Mouse (Mus musculus): ENCODE measurements at regions not wholly inside any gene's neighbourhood (a gene's known extent, or its start where the extent isn't known, plus 50 kb on each side); places are given as distances from the start of the nearest gene placed in this dataset.

- 40% methylated on average over 3 of the region's 3 CpGs for WGBS
- Histone ChIP-seq H3K27ac (ENCODE audit: insufficient read depth, low read length) (no peak overlapping the region), H3K4me1 (ENCODE audit: control insufficient read depth, insufficient read depth, low read length) (no peaks in the 10 kb centered on the region), H3K4me3 (replicated peaks; ENCODE audit: insufficient read depth, low read depth, low read length) (no peak overlapping the region), H3K27me3 (ENCODE audit: control insufficient read depth, insufficient read depth, low read length) (no peaks in the 10 kb centered on the region)
- no peak for TF ChIP-seq POLR2A (IDR thresholded peaks at IDR 0.05; ENCODE audit: borderline replicate concordance, insufficient read depth, low read length)
- TF ChIP-seq CTCF (IDR thresholded peaks at IDR 0.05; ENCODE audit: borderline replicate concordance, insufficient read depth, low read depth, low read length) = no peak
- DNase-seq = no peak
Measured at GRCm38 (mm10) chr2:8022651-8023050, 513.3 kb upstream of the Celf2 start.

DNA sequence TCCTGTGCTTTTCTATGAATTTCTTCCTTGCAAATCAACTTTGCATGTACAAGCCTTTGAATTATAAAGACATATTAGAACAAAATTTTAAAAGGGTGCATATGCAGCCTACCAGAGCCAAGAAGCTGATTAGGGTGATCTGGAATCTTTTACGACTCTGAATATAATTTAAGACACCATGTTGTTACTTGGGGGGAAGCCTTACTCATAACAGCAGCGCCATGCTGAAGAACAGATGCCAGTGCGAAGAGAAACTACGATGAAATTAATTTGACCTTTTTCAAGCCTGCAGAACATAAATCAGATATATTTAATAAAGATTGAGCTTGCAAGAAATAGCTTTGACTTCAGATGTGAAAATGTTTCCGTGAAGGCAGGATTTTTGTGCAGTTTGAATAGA lies 512.7 kb upstream of the Celf2 start:
- no peak for DNase-seq
- no peaks in the 10 kb centered on the region for H3K4me1 ChIP-seq (ENCODE audit: control insufficient read depth, insufficient read depth, low read length)
- H3K4me3 ChIP-seq (replicated peaks; ENCODE audit: insufficient read depth, low read depth, low read length) = no peak overlapping the region
- 28% methylated on average over 5 of the region's 5 CpGs for WGBS
- TF ChIP-seq POLR2A (IDR thresholded peaks at IDR 0.05; ENCODE audit: borderline replicate concordance, insufficient read depth, low read length) (no peak), CTCF (IDR thresholded peaks at IDR 0.05; ENCODE audit: borderline replicate concordance, insufficient read depth, low read depth, low read length) (no peak)
- no peak overlapping the region for H3K27ac ChIP-seq (ENCODE audit: insufficient read depth, low read length)
- H3K27me3 ChIP-seq (ENCODE audit: control insufficient read depth, insufficient read depth, low read length) = no peaks in the 10 kb centered on the region

DNA sequence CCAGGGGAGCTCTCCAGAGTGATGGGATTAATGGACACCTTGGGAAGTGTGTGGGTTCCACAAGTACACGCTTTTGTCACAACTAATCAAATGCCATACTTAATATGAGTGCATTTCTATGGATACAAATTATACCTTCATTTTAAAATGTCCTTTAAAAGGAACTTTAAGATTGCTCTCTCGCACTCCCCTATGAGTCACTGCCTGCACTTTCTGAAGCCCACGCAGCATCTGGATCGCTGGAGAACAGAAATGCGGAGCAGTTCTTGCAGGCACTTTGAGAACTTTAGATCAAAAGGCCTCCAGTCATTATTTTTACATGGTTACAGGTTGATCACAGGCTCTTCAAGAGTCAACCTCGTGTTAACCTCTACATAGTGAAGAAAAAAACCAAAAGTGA lies 503.5 kb upstream of the Celf2 start:
- TF ChIP-seq POLR2A (IDR thresholded peaks at IDR 0.05; ENCODE audit: borderline replicate concordance, insufficient read depth, low read length) = no peak
- TF ChIP-seq CTCF (IDR thresholded peaks at IDR 0.05; ENCODE audit: borderline replicate concordance, insufficient read depth, low read depth, low read length) = no peak
- H3K27ac ChIP-seq (ENCODE audit: insufficient read depth, low read length) = no peak overlapping the region
- WGBS = 87% methylated on average over 6 of the region's 6 CpGs
- H3K4me1 ChIP-seq (ENCODE audit: control insufficient read depth, insufficient read depth, low read length) = no peaks in the 10 kb centered on the region
- no peaks in the 10 kb centered on the region for H3K27me3 ChIP-seq (ENCODE audit: control insufficient read depth, insufficient read depth, low read length)
- DNase-seq = no peak
- H3K4me3 ChIP-seq (replicated peaks; ENCODE audit: insufficient read depth, low read depth, low read length) = no peak overlapping the region

DNA sequence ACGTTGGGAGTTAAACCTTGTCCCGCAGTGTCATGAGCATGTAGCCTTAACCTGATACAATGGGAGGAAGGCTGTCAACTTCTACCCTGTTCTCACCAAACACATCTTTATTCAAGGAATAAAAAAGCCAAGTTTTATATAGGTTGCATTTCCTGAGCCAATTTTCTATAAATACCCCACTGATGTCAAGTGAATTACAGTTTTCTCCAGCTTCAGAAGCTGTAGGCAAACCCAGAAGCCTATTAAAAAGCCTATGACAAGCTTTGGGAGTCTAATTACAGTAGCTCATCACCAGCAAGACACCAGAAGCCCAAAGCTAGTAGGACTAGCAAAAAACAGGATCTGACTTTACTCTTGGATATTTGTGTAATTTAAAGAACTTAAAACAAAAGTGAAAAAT lies 490.1 kb upstream of the Celf2 start:
- Histone ChIP-seq H3K27me3 (ENCODE audit: control insufficient read depth, insufficient read depth, low read length) (no peaks in the 10 kb centered on the region), H3K4me3 (replicated peaks; ENCODE audit: insufficient read depth, low read depth, low read length) (no peak overlapping the region), H3K27ac (ENCODE audit: insufficient read depth, low read length) (no peak overlapping the region), H3K4me1 (ENCODE audit: control insufficient read depth, insufficient read depth, low read length) (no peaks in the 10 kb centered on the region)
- DNase-seq = no peak
- TF ChIP-seq CTCF (IDR thresholded peaks at IDR 0.05; ENCODE audit: borderline replicate concordance, insufficient read depth, low read depth, low read length) = no peak
- TF ChIP-seq POLR2A (IDR thresholded peaks at IDR 0.05; ENCODE audit: borderline replicate concordance, insufficient read depth, low read length) = no peak
- 89% methylated on average over 2 of the region's 2 CpGs for WGBS

DNA sequence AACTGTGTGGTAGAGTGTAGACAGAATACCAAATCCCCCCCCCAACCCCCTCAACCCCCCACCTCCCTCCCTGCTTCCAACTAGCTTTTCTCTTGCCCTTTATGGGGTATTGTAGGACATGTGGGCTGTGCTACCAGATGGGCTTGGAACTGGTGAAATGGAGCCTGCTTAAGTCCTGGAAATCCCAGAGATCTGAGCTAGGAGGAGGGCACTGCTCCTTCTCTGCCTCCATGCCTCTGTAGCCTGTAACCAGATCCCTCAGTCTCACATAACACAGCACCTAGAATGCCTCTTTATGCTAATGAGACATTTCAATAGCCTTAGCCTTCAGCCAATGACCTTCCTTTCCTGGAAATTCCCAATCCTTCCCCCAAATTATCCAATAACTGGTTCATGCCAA lies 465.1 kb upstream of the Celf2 start:
- no peaks in the 10 kb centered on the region for H3K4me1 ChIP-seq (ENCODE audit: control insufficient read depth, insufficient read depth, low read length)
- H3K27ac ChIP-seq (ENCODE audit: insufficient read depth, low read length) = no peak overlapping the region
- TF ChIP-seq POLR2A (IDR thresholded peaks at IDR 0.05; ENCODE audit: borderline replicate concordance, insufficient read depth, low read length) = no peak
- no peak for TF ChIP-seq CTCF (IDR thresholded peaks at IDR 0.05; ENCODE audit: borderline replicate concordance, insufficient read depth, low read depth, low read length)
- H3K27me3 ChIP-seq (ENCODE audit: control insufficient read depth, insufficient read depth, low read length) = no peaks in the 10 kb centered on the region
- DNase-seq = no peak
- no peak overlapping the region for H3K4me3 ChIP-seq (replicated peaks; ENCODE audit: insufficient read depth, low read depth, low read length)

GRCm38 (mm10) chr2:7963456-7963855 lies 454.1 kb upstream of the Celf2 start:
- no peaks in the 10 kb centered on the region for H3K4me1 ChIP-seq (ENCODE audit: control insufficient read depth, insufficient read depth, low read length)
- no peak overlapping the region for H3K4me3 ChIP-seq (replicated peaks; ENCODE audit: insufficient read depth, low read depth, low read length)
- H3K27ac ChIP-seq (ENCODE audit: insufficient read depth, low read length) = no peak overlapping the region
- DNase-seq = no peak
- no peaks in the 10 kb centered on the region for H3K27me3 ChIP-seq (ENCODE audit: control insufficient read depth, insufficient read depth, low read length)
- TF ChIP-seq POLR2A (IDR thresholded peaks at IDR 0.05; ENCODE audit: borderline replicate concordance, insufficient read depth, low read length) (no peak), CTCF (IDR thresholded peaks at IDR 0.05; ENCODE audit: borderline replicate concordance, insufficient read depth, low read depth, low read length) (no peak)

DNA sequence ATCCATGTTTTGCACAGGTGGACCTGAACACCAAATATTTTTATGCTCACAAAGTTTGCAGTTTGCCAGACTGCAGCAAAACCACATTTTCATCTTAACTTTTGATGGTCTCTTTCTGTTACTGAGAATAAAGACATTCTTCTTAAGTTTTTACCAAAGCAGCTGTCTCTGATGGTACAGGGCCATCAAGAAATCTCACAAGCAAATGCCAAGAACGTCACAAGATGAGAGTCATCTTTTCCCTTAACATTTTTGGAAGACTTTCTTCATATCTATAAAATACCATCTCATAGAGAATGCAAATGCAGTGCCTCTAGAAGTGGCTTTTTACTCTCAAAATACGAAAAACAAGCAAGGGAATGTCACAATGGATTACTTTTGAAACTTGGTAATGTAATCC lies 444.8 kb upstream of the Celf2 start:
- no peak overlapping the region for H3K27ac ChIP-seq (ENCODE audit: insufficient read depth, low read length)
- H3K27me3 ChIP-seq (ENCODE audit: control insufficient read depth, insufficient read depth, low read length) = no peaks in the 10 kb centered on the region
- H3K4me3 ChIP-seq (replicated peaks; ENCODE audit: insufficient read depth, low read depth, low read length) = no peak overlapping the region
- WGBS = 76% methylated on average over 2 of the region's 2 CpGs
- TF ChIP-seq POLR2A (IDR thresholded peaks at IDR 0.05; ENCODE audit: borderline replicate concordance, insufficient read depth, low read length) = no peak
- TF ChIP-seq CTCF (IDR thresholded peaks at IDR 0.05; ENCODE audit: borderline replicate concordance, insufficient read depth, low read depth, low read length) = no peak
- H3K4me1 ChIP-seq (ENCODE audit: control insufficient read depth, insufficient read depth, low read length) = no peaks in the 10 kb centered on the region
- no peak for DNase-seq

DNA sequence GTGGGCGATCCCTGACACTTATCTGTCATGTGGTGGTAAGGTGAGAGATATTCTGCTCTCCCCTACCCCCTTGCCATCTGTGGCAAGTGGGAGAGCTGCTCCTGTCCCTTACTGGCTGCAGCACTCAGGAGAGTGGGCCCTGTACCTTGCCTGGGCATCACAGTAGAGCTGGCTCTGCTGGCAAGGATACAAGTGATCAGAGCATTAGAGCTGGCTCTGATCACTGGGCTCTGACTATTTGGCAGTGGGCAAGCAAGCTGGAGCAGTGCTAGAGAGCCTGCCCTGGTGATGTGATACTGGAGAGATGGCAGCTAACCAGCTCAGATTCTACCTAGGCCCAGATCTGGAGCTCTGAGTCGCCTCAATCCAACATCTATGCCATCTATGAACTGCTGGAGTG lies 443.5 kb upstream of the Celf2 start:
- Histone ChIP-seq H3K27ac (ENCODE audit: insufficient read depth, low read length) (no peak overlapping the region), H3K27me3 (ENCODE audit: control insufficient read depth, insufficient read depth, low read length) (no peaks in the 10 kb centered on the region), H3K4me3 (replicated peaks; ENCODE audit: insufficient read depth, low read depth, low read length) (no peak overlapping the region), H3K4me1 (ENCODE audit: control insufficient read depth, insufficient read depth, low read length) (no peaks in the 10 kb centered on the region)
- TF ChIP-seq CTCF (IDR thresholded peaks at IDR 0.05; ENCODE audit: borderline replicate concordance, insufficient read depth, low read depth, low read length) (no peak), POLR2A (IDR thresholded peaks at IDR 0.05; ENCODE audit: borderline replicate concordance, insufficient read depth, low read length) (no peak)
- no peak for DNase-seq
- WGBS = 46% methylated on average over 2 of the region's 2 CpGs
